Mouse (Mus musculus) layer of hippocampus, adult 6 months (tissue): ENCODE data around the gene Cdc7. TPM values are rescaled to one million over a fixed set of nuclear protein-coding genes. Genes with fewer than 3 reads are reported as not detected.

Source experiments
- long read RNA-seq, 2 experiments: library from polyadenylated mRNA; unstranded; transcript quantifications; one replicate each; pipeline ENCODE4 v2.0.0; 2019 to 2020
- polyA plus RNA-seq: library from polyadenylated mRNA; unstranded; fragments of <200 nt; fragmentation: Nextera tagmentation; gene quantifications from 2 replicates; pipeline ENCODE4 v1.2.3, GENCODE M21; 2021

The Cdc7 gene
- polyA plus RNA-seq = 2.3 and 2.8 TPM in 2 replicates
- long read RNA-seq, experiment 1, partial matches to known transcripts = 1 of 6 reads
- long read RNA-seq, experiment 1, other reads (novel, unspliced or antisense) = 1 of 6 reads
- long read RNA-seq, experiment 2, transcript Cdc7-203 (11 exons, 2,864 nt) = minor isoform, 5 of 58 reads
- long read RNA-seq, experiment 2, transcript Cdc7-207 (11 exons, 3,679 nt) = minor isoform, 5 of 58 reads
- long read RNA-seq, experiment 2, transcript Cdc7-201 (12 exons, 2,961 nt) = major isoform, 19 of 58 reads
- long read RNA-seq, experiment 2, partial matches to known transcripts = 3 of 58 reads
- long read RNA-seq, experiment 2, other reads (novel, unspliced or antisense) = 22 of 58 reads

DNA sequence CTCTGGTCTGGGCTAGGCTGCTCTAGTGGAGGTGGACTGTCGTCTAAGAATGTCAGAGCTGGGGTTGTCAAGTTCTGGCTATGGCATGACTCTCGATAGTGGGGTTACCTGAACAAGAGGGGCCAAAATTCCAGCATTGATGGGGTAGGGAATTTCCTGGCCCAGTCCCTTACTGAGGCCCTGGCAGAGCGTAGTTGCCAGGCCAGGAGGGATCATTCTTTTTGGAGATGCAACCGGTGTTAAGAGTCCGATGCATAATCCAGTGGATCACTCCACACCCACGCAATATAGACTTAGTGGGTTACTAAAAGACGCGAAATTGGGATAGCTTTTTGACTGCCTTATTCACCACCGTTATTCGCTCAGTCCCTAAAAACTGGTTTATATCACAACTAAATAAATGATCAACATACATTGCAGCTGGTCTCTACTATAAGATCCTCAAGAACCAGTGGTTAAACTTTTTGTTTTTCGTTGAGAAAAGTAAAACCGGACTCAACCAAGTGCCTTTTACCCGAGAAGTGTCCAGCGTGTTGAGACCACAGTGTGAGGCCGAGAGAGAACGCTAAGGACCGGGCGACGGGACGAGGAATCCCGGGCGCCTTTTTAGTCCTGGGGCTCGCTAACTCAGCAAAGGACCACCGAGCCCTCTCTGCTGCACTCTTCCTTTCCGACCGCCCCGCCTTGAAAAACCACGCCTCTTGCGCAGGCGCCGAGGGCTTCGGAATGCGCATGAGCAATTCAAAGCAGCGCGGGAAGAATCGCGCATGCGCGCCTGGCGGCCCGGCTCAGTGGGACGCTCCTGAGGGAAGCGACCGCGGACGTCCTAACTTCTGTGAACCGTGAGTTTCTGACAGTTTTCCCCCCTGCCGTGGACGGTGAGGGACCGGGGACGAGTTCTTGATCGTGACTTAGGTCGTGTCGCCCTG lies at the start of gene Cdc7:
Cdc7 (plus strand) TSS at position 739 of the 929 bp plus-strand sequence.

DNA sequence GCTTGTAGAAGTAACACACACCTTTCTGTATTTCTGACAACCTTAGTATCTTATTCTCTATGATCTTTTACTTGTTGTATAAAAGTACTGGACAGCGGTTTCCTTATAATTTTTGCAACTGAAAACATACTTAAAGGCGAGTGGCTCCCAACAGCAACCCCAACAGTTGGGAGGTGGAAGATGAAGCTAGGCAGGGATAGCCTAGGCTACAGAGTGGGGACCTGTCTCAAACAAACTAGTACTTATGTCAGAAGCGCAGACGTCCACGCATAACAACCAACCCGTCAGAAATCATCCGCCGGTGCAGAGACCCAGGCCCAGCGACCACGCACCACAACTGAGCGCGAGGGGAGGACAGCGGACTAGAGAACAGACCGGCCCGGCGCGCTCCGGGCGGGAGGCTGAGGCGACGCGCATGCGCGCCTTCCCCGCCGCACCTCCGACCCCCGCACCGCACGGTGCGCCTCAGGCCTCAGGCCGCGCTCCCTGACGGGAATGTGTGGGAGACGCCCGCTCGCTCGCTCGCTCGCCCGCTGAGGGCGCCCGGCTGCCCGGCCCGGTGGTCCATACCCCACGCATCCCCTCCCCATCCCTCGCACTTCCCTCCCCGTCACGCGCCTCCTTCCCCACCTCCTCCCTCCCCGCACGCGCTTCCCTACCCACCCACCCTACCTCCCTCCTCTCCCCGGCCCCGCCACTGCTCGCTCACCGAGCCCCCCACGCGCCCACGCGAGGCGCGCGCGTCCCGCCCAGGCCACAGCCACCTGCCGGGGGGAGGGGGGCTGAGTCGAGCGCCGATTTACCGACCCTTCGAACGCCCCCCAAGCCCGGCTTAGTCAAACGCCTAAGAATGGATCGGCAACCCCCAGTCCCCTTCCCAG lies 38.4 kb upstream of the Cdc7 start, which contains the start of gene Hfm1:
Hfm1 (minus strand) TSS at position 834 of the 881 bp plus-strand sequence.

Other genes with a start within 250 kb of the Cdc7 start
- gene Hfm1, start 38.0 kb upstream of the Cdc7 start, polyA plus RNA-seq = 0.15 and 0.43 TPM in 2 replicates